Mouse (Mus musculus): ENCODE measurements around the gene Pak4. TPM values are rescaled to one million over a fixed set of nuclear protein-coding genes. Genes with fewer than 3 reads are reported as not detected.
"Not testable (repeated sequence)": the region's sequence is repeated elsewhere in the genome, so short reads cannot be mapped to it uniquely, and the experiment has no call there.

Gene Pak4
- polyA plus RNA-seq (2015; fragmentation: Nextera tagmentation; extraction: Ambion mirVana), result 50.2 and 56.0 TPM in 2 replicates

DNA sequence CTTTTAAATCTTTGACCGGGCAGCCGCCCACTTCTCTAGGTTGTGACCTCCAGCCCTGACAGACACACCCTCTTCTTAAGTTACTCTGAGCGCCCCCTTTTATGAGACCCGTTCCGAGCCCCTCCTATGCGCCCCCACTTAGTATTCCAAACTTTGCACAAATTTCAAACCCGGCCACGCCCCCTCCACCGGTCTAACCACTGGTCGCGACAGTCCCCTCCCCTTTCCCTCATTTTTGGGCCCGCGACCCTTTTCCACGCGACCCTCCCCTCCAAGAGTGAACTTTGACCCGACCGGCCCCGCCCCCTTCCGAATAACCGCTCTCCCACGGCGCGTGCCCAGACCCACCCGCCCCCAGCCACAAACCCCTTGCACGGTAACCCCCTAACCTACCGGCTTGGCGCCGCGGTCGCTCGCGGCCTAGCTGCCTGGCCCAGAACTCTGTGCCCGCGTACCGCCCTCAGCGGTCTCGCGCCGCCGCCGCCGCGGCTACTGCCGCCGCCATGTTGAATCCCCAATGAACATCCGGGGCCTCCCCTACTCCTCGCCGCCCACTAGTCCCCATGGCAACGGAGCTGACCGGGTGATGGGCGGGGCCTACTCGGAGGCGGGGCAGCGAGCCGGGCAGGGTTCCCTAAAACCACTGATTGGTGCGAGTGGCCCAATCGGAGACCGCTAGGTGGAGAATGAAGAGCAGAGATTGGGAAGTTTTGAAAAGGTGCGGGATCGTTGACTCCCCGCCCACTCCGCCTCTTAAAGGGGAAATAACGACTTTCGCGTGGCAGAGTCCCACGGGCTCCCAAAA is at the start of gene Pak4, which contains the start of gene Samd4b:
Gene Pak4 (minus strand): TSS at position 544 of the 805 bp plus-strand sequence.
Gene Samd4b (minus strand): TSS at position 503 of the 805 bp plus-strand sequence.
- Histone ChIP-seq H3K4me3 (replicated peaks) (peak within 1 kb of the TSS; percentile 68), H3K36me3 (no peaks in the 10 kb centered on the region), H3K4me1 (peaks cover 44% of the 10 kb centered on the region), H3K9ac (peak within 1 kb of the TSS; percentile 56), H3K27ac (peak within 1 kb of the TSS; percentile 90), H3K27me3 (replicated peaks) (no peaks in the 10 kb centered on the region), H3K9me3 (no peaks in the 10 kb centered on the region), H3K4me2 (peak within 1 kb of the TSS; percentile 71)
- peak; percentile 91 for ATAC-seq (ENCODE audit: insufficient read depth, low FRiP score, low read depth)
- under 1% methylated on average over 66 of the region's 66 CpGs for WGBS

DNA sequence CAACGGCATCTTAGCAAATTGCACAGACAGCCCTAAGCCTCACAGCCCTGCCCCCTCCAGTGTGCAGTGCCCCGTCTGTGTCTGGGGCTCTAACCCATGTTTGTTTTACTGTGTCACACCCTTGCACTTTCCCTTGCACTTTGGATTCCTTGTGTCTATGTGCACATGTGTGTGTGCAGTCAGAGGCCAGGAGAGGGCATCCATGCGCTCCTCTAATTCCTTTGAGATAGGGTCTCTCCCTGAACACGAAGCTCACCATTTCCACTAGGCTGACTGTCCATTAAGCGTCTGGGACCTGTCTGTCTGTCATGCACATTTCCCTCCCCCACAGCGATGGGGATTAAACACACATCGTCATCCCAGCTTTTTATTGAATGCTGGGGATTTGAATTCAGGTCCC is 49.0 kb upstream of the Pak4 start:
- WGBS, result 39% methylated on average over 7 of the region's 7 CpGs
- Histone ChIP-seq H3K27me3 (replicated peaks) (no peaks in the 10 kb centered on the region), H3K4me2 (no peak overlapping the region), H3K36me3 (no peaks in the 10 kb centered on the region), H3K9me3 (no peaks in the 10 kb centered on the region), H3K4me1 (no peaks in the 10 kb centered on the region), H3K27ac (no peak overlapping the region), H3K9ac (no peak overlapping the region), H3K4me3 (replicated peaks) (no peak overlapping the region)
- ATAC-seq (ENCODE audit: insufficient read depth, low FRiP score, low read depth), result no peak

DNA sequence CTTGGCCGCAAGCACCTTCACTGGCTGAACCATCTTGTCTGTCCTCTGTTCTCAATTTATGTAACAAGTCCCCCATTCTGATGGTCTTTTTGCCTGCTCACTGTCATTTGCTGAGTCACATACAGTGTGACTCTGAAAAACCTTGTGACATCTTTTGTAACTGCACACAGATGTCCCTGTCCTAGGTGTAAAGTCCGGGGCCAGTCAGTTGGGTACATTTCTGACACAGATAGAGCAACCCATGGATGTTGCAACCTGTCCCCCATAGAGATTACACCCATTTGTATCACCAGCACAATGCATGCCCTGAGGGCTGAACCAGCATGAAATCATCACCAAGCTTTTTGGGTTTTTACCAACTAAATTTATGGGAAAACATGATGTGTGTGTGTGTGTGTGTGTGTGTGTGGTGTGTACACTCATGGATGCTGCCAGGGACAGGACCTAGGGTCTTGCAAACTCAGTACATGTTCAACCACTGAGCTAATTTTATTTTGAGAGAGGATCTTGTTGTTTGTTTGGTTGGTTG is 48.0 kb upstream of the Pak4 start:
- ATAC-seq (ENCODE audit: insufficient read depth, low FRiP score, low read depth), result no peak
- Histone ChIP-seq H3K27me3 (replicated peaks) (no peaks in the 10 kb centered on the region), H3K4me2 (no peak overlapping the region), H3K4me3 (replicated peaks) (no peak overlapping the region), H3K4me1 (no peaks in the 10 kb centered on the region), H3K27ac (no peak overlapping the region), H3K9ac (no peak overlapping the region), H3K36me3 (no peaks in the 10 kb centered on the region), H3K9me3 (no peaks in the 10 kb centered on the region)
- WGBS, result 80% methylated on average over 2 of the region's 2 CpGs

- Histone ChIP-seq H3K4me2 (no peak overlapping the region), H3K9ac (no peak overlapping the region), H3K9me3 (no peaks in the 10 kb centered on the region), H3K36me3 (no peaks in the 10 kb centered on the region), H3K4me3 (replicated peaks) (no peak overlapping the region), H3K27ac (no peak overlapping the region), H3K4me1 (no peaks in the 10 kb centered on the region), H3K27me3 (replicated peaks) (no peaks in the 10 kb centered on the region)
- 72% methylated on average over 6 of the region's 6 CpGs for WGBS
- ATAC-seq (ENCODE audit: insufficient read depth, low FRiP score, low read depth), result no peak
Observed at GRCm38 (mm10) chr7:28645366-28645765, 47.4 kb upstream of the Pak4 start.

DNA sequence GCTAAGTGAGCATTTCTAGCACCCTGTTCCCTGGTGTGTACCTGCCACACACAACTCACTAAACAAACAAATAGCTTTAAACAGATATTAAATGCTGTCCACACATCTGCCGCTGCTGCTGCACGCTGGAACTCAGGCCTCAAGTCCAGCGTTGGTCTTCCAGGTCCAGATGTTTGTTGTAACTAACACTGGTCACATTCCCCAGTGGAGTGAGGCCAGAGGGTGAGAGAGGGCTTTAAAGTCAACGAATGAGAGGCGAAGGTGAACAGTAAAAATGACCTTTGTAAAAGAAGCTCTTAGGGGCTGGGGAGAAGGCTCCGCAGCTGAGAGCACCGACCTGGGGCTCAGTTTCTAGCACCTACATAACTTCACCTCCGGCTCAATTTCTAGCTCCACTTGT is 43.6 kb upstream of the Pak4 start:
- Histone ChIP-seq H3K4me2 (no peak overlapping the region), H3K27me3 (replicated peaks) (no peaks in the 10 kb centered on the region), H3K27ac (no peak overlapping the region), H3K4me1 (no peaks in the 10 kb centered on the region), H3K36me3 (no peaks in the 10 kb centered on the region), H3K9ac (no peak overlapping the region), H3K4me3 (replicated peaks) (no peak overlapping the region), H3K9me3 (no peaks in the 10 kb centered on the region)
- WGBS, result 43% methylated on average over 8 of the region's 8 CpGs
- ATAC-seq (ENCODE audit: insufficient read depth, low FRiP score, low read depth), result no peak

DNA sequence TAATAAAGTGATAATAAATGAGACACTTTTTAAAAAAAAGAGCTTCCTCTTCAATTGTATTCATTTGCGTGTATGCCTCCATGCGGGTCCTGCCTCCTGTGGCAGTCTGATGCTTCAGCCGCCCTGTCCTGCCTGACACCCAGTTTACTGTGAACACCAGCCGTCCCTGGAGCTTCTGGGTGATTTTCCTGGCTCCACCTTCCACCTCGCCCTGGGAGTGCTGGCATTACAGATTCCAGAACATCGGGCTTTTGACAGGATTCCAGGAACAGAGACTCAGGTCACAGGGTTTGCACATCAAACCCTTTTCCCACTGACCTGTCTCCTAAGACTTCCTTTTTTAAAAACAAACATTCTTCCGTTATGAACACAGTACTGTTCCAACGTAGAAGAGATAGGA is 39.5 kb upstream of the Pak4 start:
- Histone ChIP-seq H3K27ac (no peak overlapping the region), H3K4me3 (replicated peaks) (no peak overlapping the region), H3K27me3 (replicated peaks) (no peaks in the 10 kb centered on the region), H3K9me3 (no peaks in the 10 kb centered on the region), H3K4me1 (no peaks in the 10 kb centered on the region), H3K36me3 (no peaks in the 10 kb centered on the region), H3K4me2 (no peak overlapping the region), H3K9ac (no peak overlapping the region)
- 7% methylated on average over 8 of the region's 8 CpGs for WGBS
- ATAC-seq (ENCODE audit: insufficient read depth, low FRiP score, low read depth), result no peak

DNA sequence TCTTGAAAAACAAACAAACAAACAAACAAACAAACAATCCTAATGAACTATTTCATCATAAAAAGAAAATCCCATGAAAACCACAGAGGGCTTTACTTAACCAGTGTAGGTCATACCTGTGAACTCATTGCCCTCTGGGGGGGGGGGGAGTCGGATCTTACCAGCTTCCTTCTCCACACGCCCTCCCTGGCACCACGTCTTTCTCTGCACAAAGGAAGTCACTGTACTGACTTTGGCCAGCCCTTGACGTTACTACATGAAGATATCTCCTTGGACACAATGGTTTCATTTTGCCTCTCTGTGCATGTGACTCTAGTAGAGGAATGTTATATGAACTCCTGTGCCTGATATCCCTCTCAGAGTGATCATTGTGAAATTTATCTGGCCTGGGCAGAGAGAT is 36.1 kb upstream of the Pak4 start:
- no peak overlapping the region for H3K4me3 ChIP-seq (replicated peaks)
- H3K27ac ChIP-seq, result no peak overlapping the region
- no peak overlapping the region for H3K4me2 ChIP-seq
- H3K27me3 ChIP-seq (replicated peaks), result peaks cover 24% of the 10 kb centered on the region
- 57% methylated on average over 4 of the region's 4 CpGs for WGBS
- no peak for ATAC-seq (ENCODE audit: insufficient read depth, low FRiP score, low read depth)
- H3K36me3 ChIP-seq, result no peaks in the 10 kb centered on the region
- H3K9me3 ChIP-seq, result no peaks in the 10 kb centered on the region
- H3K9ac ChIP-seq, result no peak overlapping the region
- no peaks in the 10 kb centered on the region; the same call in 1 of the 2 replicates for H3K4me1 ChIP-seq

DNA sequence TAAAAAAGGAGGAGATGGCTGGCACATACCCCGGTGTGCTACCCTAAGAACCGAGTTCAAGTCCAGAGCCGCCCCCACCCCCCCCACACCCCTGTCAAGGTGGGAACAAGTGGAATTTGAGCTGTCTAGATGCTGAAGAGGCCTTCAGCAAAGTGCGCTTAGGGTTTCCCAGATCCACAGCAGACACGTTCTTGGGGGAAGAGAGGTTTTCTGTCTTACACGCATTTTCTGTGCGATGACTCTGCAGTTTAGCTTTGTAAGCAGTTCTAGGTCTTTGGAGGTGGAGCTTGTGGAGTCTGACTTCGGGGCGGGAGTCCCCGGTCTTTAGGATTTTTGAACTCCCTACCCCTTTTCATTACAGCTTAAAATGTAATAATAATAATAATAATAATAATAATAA is 33.1 kb upstream of the Pak4 start, which contains the start of gene Acp7:
Gene Acp7 (minus strand): TSS at position 260 of the 400 bp plus-strand sequence.
- H3K4me3 ChIP-seq (replicated peaks), result peak within 1 kb of the TSS; percentile 27
- ATAC-seq (ENCODE audit: insufficient read depth, low FRiP score, low read depth), result no peak
- WGBS, result 27% methylated on average over 10 of the region's 10 CpGs
- no peak within 1 kb of the TSS for H3K27ac ChIP-seq
- H3K36me3 ChIP-seq, result no peaks in the 10 kb centered on the region
- no peaks in the 10 kb centered on the region for H3K9me3 ChIP-seq
- H3K4me2 ChIP-seq, result peak within 1 kb of the TSS; percentile 51
- no peak within 1 kb of the TSS for H3K9ac ChIP-seq
- H3K27me3 ChIP-seq (replicated peaks), result peaks cover 29% of the 10 kb centered on the region
- no peaks in the 10 kb centered on the region; the same call in 1 of the 2 replicates for H3K4me1 ChIP-seq

GRCm38 (mm10) chr7:28624791-28625190 is 26.8 kb upstream of the Pak4 start:
- no peak for ATAC-seq (ENCODE audit: insufficient read depth, low FRiP score, low read depth)
- no peaks in the 10 kb centered on the region for H3K4me1 ChIP-seq
- H3K9me3 ChIP-seq, result no peaks in the 10 kb centered on the region
- no peak overlapping the region for H3K4me3 ChIP-seq (replicated peaks)
- H3K4me2 ChIP-seq, result no peak overlapping the region
- H3K27me3 ChIP-seq (replicated peaks), result peaks cover 11% of the 10 kb centered on the region
- no peak overlapping the region for H3K9ac ChIP-seq
- 63% methylated on average over 5 of the region's 5 CpGs for WGBS
- no peaks in the 10 kb centered on the region for H3K36me3 ChIP-seq
- no peak overlapping the region for H3K27ac ChIP-seq

- Histone ChIP-seq H3K4me1 (no peaks in the 10 kb centered on the region), H3K27me3 (replicated peaks) (no peaks in the 10 kb centered on the region), H3K36me3 (no peaks in the 10 kb centered on the region), H3K4me2 (no peak overlapping the region), H3K4me3 (replicated peaks) (no peak overlapping the region), H3K27ac (no peak overlapping the region), H3K9ac (no peak overlapping the region), H3K9me3 (no peaks in the 10 kb centered on the region)
- 52% methylated on average over 9 of the region's 9 CpGs for WGBS
- ATAC-seq (ENCODE audit: insufficient read depth, low FRiP score, low read depth), result 0 out of 2 replicates have a peak, but pooled peaks have one; percentile 31
Observed at GRCm38 (mm10) chr7:28619098-28619715, 21.2 kb upstream of the Pak4 start.

GRCm38 (mm10) chr7:28605951-28606350 is 8.0 kb upstream of the Pak4 start:
- Histone ChIP-seq H3K36me3 (no peaks in the 10 kb centered on the region), H3K9ac (no peak overlapping the region), H3K27ac (no peak overlapping the region), H3K4me1 (0 out of 2 replicates have a peak, but pooled peaks cover 3% of the 10 kb centered on the region), H3K4me3 (replicated peaks) (no peak overlapping the region), H3K9me3 (no peaks in the 10 kb centered on the region), H3K4me2 (no peak overlapping the region), H3K27me3 (replicated peaks) (no peaks in the 10 kb centered on the region)
- WGBS, result 90% methylated on average over 8 of the region's 8 CpGs
- ATAC-seq (ENCODE audit: insufficient read depth, low FRiP score, low read depth), result no peak

GRCm38 (mm10) chr7:28603788-28604187 is 5.8 kb upstream of the Pak4 start:
- not testable (repeated sequence) for H3K4me3 ChIP-seq (replicated peaks); H3K27ac ChIP-seq; H3K9ac ChIP-seq; H3K4me2 ChIP-seq; H3K27me3 ChIP-seq (replicated peaks); H3K9me3 ChIP-seq; H3K36me3 ChIP-seq; ATAC-seq (ENCODE audit: insufficient read depth, low FRiP score, low read depth); H3K4me1 ChIP-seq
- 81% methylated on average over 2 of the region's 2 CpGs for WGBS

All from stomach, embryonic 15.5 days (tissue).